Mouse (Mus musculus): Measurements from ENCODE around the gene Pam16. TPM values are rescaled to one million over a fixed set of nuclear protein-coding genes. Genes with fewer than 3 reads are reported as not detected.

The Pam16 gene
- polyA plus RNA-seq, 1 experiment from 2014 or later = 99.1 TPM

DNA sequence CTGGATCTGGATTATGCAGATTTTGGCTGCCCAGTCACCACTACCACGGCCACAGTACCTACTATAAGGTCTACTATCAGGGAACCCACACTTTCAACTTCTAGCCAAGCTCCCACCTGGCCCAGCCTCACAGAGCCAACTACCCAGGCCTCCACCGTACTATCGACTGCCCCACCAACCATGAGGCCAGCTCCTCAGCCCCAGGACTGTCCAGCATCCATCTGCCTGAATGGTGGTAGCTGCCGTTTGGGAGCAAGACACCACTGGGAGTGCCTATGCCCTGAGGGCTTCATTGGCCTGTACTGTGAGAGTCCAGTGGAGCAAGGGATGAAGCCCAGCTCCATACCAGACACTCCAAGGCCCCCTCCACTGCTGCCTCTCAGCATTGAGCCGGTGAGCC lies 24.4 kb upstream of the Pam16 start:
- ATAC-seq (ENCODE audit: low FRiP score) = no peak
- no peaks in the 10 kb centered on the region for H3K27me3 ChIP-seq (ENCODE audit: control insufficient read depth, insufficient read depth, low read length)
- no peak overlapping the region for H3K4me3 ChIP-seq (ENCODE audit: low read depth, low read length)
- WGBS = 91% methylated on average over 5 of the region's 5 CpGs
- H3K27ac ChIP-seq (ENCODE audit: low read depth, low read length) = no peak overlapping the region
- peak; percentile 39 for DNase-seq (ENCODE audit: low spot score, missing footprints)
- no peaks in the 10 kb centered on the region; the same call in 1 of the 2 replicates for H3K36me3 ChIP-seq (ENCODE audit: control insufficient read depth, insufficient read depth, low read length)
- no peak overlapping the region for H3K4me2 ChIP-seq
- no peaks in the 10 kb centered on the region for H3K9me3 ChIP-seq (ENCODE audit: control insufficient read depth, low read length)
- no peak overlapping the region for H3K9ac ChIP-seq (ENCODE audit: low read length)
- H3K4me1 ChIP-seq (ENCODE audit: control insufficient read depth, insufficient read depth, low read length) = no peaks in the 10 kb centered on the region

DNA sequence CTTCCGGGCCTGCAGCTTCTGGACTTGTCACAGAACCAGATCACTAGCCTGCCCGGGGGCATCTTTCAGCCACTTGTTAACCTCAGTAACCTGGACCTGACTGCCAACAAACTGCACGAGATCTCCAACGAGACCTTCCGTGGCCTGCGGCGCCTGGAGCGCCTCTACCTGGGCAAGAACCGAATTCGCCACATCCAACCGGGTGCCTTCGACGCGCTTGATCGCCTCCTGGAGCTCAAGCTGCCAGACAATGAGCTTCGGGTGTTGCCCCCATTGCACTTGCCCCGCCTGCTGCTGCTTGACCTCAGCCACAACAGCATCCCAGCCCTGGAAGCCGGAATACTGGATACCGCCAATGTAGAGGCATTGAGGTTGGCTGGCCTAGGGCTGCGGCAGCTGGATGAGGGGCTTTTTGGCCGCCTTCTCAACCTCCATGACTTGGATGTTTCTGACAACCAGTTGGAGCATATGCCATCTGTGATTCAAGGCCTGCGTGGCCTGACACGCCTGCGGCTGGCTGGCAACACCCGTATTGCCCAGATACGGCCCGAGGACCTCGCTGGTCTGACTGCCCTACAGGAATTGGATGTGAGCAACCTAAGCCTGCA lies 23.7 kb upstream of the Pam16 start:
- Histone ChIP-seq H3K4me2 (no peak overlapping the region), H3K36me3 (ENCODE audit: control insufficient read depth, insufficient read depth, low read length) (no peaks in the 10 kb centered on the region; the same call in 1 of the 2 replicates), H3K27me3 (ENCODE audit: control insufficient read depth, insufficient read depth, low read length) (no peaks in the 10 kb centered on the region), H3K4me3 (ENCODE audit: low read depth, low read length) (no peak overlapping the region), H3K9me3 (ENCODE audit: control insufficient read depth, low read length) (no peaks in the 10 kb centered on the region), H3K9ac (ENCODE audit: low read length) (no peak overlapping the region), H3K4me1 (ENCODE audit: control insufficient read depth, insufficient read depth, low read length) (no peaks in the 10 kb centered on the region), H3K27ac (ENCODE audit: low read depth, low read length) (no peak overlapping the region)
- WGBS = 82% methylated on average over 28 of the region's 28 CpGs
- no peak for ATAC-seq (ENCODE audit: low FRiP score)
- peak; percentile 81 for DNase-seq (ENCODE audit: low spot score, missing footprints)

DNA sequence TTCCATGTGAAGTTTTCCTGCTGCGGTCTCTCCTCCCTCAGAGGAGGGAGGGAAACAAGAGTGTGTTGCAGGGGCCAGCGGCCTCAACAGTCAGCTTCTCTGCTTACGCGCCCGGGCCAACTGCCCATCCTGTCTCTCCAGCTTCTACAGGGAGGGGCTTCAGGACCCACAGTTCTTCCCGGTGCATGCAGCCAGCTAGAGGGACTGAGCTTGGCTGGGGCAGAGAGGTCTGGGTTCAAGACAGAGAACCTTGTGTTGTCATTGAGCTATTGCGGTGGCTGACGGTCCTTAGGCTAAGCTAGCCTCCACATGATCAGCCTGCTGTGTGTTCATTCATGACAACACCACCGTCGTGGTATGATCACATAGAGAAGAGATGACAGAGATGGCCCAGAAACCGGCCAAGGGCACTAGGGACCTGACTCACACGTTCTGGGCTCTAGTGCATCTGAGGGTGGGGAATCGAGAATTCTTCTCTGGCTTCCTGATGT lies 22.9 kb upstream of the Pam16 start:
- Histone ChIP-seq H3K36me3 (ENCODE audit: control insufficient read depth, insufficient read depth, low read length) (no peaks in the 10 kb centered on the region; the same call in 1 of the 2 replicates), H3K4me1 (ENCODE audit: control insufficient read depth, insufficient read depth, low read length) (peaks cover 1% of the 10 kb centered on the region; the same call in 1 of the 2 replicates), H3K9me3 (ENCODE audit: control insufficient read depth, low read length) (no peaks in the 10 kb centered on the region), H3K4me3 (ENCODE audit: low read depth, low read length) (no peak overlapping the region), H3K9ac (ENCODE audit: low read length) (no peak overlapping the region), H3K27me3 (ENCODE audit: control insufficient read depth, insufficient read depth, low read length) (no peaks in the 10 kb centered on the region), H3K4me2 (no peak overlapping the region), H3K27ac (ENCODE audit: low read depth, low read length) (no peak overlapping the region)
- no peak for ATAC-seq (ENCODE audit: low FRiP score)
- DNase-seq (ENCODE audit: low spot score, missing footprints) = no peak
- 77% methylated on average over 13 of the region's 13 CpGs for WGBS

DNA sequence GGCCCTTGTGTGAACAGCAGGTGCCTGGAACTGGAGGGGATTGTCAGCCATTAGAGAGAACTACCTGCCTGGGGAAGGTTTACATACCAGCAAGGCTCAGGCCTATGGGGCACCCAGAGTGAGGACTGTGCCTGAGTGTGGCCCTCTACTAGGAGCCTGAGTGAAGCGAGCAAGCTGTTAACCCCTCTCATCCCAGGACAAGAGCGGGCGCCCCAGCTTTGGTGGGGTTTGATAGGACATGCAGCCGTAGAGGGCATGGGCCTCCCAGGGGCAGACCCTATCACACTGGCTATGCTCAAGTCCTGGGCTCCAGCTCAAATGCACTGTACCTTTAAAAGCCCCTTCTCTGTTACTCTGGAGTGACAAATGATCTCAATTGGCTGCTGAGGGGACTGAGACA lies 22.0 kb upstream of the Pam16 start:
- DNase-seq (ENCODE audit: low spot score, missing footprints) (peak; percentile 62), ATAC-seq (ENCODE audit: low FRiP score) (no peak)
- Histone ChIP-seq H3K4me1 (ENCODE audit: control insufficient read depth, insufficient read depth, low read length) (peaks cover 4% of the 10 kb centered on the region; the same call in 1 of the 2 replicates), H3K27me3 (ENCODE audit: control insufficient read depth, insufficient read depth, low read length) (no peaks in the 10 kb centered on the region), H3K4me2 (no peak overlapping the region), H3K36me3 (ENCODE audit: control insufficient read depth, insufficient read depth, low read length) (no peaks in the 10 kb centered on the region; the same call in 1 of the 2 replicates), H3K4me3 (ENCODE audit: low read depth, low read length) (no peak overlapping the region), H3K9me3 (ENCODE audit: control insufficient read depth, low read length) (no peaks in the 10 kb centered on the region), H3K27ac (ENCODE audit: low read depth, low read length) (no peak overlapping the region), H3K9ac (ENCODE audit: low read length) (no peak overlapping the region)
- 71% methylated on average over 4 of the region's 4 CpGs for WGBS

DNA sequence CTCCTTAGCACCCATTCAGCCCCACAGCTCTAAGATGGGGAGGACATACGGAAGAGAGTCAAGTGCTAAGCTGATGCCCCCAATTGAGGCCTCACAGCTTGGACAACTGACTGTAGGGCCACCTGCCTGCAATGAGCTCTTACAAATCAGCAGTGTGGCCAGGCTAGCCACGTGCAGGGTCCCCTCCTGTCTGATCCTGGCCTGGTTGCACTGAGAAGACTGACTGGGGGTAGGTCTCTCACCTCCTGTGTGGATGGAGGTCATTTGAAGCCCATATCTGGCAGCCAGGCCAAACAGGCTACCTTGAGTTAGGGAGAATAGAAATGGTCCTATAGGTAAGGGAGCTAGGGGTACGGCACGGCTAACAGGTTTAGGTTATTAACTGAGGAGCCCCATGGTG lies 21.1 kb upstream of the Pam16 start:
- Histone ChIP-seq H3K27me3 (ENCODE audit: control insufficient read depth, insufficient read depth, low read length) (no peaks in the 10 kb centered on the region), H3K27ac (ENCODE audit: low read depth, low read length) (no peak overlapping the region), H3K36me3 (ENCODE audit: control insufficient read depth, insufficient read depth, low read length) (no peaks in the 10 kb centered on the region; the same call in 1 of the 2 replicates), H3K9me3 (ENCODE audit: control insufficient read depth, low read length) (no peaks in the 10 kb centered on the region), H3K4me3 (ENCODE audit: low read depth, low read length) (no peak overlapping the region), H3K4me1 (ENCODE audit: control insufficient read depth, insufficient read depth, low read length) (peaks cover 7% of the 10 kb centered on the region), H3K9ac (ENCODE audit: low read length) (no peak overlapping the region), H3K4me2 (no peak overlapping the region)
- WGBS = 78% methylated on average over 4 of the region's 4 CpGs
- ATAC-seq (ENCODE audit: low FRiP score) (no peak), DNase-seq (ENCODE audit: low spot score, missing footprints) (peak; percentile 69)

DNA sequence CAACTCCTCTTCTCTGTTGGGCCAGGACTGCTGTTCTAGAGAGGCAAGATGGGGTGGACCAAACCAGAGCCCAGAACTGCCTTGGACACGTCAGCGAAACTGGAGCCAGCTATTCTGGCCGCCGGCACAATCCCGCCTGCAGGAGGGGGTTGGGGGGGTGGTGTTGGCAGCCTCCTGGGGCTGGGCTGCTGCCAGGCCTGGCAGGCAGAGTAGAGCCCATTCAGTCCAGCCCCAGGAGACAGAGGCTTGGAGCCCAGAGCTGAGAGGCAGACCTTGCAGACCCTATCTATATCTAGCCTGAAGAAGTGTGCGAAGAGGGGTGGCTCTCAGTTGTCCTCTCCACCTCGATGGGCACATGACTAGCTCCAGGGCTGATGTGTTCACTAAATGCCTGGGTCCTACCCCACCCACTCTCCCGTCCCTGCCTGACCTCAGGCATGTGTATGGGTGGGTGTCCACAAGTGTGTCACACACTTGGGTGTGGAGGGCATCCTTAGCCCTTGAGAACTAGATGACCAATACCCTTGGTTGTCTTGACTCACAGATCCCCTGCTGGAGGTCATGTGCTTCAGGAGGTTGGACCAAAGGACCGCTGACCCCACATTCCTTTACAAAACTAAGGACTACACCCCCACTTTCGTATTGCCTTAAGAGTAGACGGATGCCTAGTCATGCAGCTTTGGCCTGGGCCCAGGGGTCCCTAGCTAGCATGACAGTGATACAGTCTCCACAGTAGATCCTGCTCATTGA lies 19.1 kb upstream of the Pam16 start:
- H3K4me1 ChIP-seq (ENCODE audit: control insufficient read depth, insufficient read depth, low read length) = peaks cover 12% of the 10 kb centered on the region
- H3K4me2 ChIP-seq = no peak overlapping the region
- no peak overlapping the region for H3K27ac ChIP-seq (ENCODE audit: low read depth, low read length)
- H3K27me3 ChIP-seq (ENCODE audit: control insufficient read depth, insufficient read depth, low read length) = no peaks in the 10 kb centered on the region
- 75% methylated on average over 11 of the region's 11 CpGs for WGBS
- no peak overlapping the region for H3K4me3 ChIP-seq (ENCODE audit: low read depth, low read length)
- no peaks in the 10 kb centered on the region; the same call in 1 of the 2 replicates for H3K36me3 ChIP-seq (ENCODE audit: control insufficient read depth, insufficient read depth, low read length)
- no peak overlapping the region for H3K9ac ChIP-seq (ENCODE audit: low read length)
- H3K9me3 ChIP-seq (ENCODE audit: control insufficient read depth, low read length) = no peaks in the 10 kb centered on the region
- DNase-seq (ENCODE audit: low spot score, missing footprints) (no peak), ATAC-seq (ENCODE audit: low FRiP score) (no peak)

DNA sequence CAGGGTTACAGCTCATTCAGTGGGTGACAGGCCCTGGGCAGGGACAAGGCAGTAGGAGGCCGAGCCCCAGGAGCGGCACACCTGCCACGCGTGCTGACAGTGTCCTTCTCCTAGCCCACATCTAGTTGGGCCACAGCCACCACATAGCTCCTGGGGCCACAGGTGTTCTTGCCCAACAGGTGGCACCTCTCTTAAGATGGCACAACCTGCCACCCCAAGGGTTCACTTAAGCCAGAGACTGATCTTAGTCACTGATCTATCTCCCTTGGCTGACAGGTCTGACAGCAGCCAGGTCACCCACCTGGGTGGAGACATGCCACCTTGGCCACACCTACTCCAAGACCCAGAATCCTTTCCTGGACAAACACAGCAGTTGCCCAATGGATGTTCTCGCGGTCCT lies 18.1 kb upstream of the Pam16 start:
- Histone ChIP-seq H3K27ac (ENCODE audit: low read depth, low read length) (no peak overlapping the region), H3K4me1 (ENCODE audit: control insufficient read depth, insufficient read depth, low read length) (peaks cover 12% of the 10 kb centered on the region)

DNA sequence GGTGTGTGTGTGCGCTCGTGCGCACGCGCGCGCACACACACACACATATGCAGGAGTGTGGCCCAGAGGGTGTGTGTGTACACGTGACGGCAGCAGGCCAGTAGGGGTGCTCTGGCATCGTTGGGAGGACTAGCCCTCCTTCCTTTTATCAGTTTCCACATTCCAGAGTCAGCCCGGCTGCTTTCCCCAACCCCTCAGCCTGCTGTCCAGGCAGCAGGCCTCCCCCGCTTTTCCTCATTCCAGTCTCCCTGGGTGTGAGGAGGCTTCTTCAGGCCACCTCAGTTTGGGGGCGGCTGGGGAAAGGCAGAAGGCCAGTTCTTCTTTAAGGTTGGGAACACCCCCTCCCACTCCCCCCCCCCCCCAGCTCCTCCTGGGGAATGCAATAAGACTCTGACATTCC lies 17.4 kb upstream of the Pam16 start:
- peaks cover 12% of the 10 kb centered on the region for H3K4me1 ChIP-seq (ENCODE audit: control insufficient read depth, insufficient read depth, low read length)
- H3K9me3 ChIP-seq (ENCODE audit: control insufficient read depth, low read length) = no peaks in the 10 kb centered on the region
- WGBS = 40% methylated on average over 13 of the region's 13 CpGs
- H3K4me3 ChIP-seq (ENCODE audit: low read depth, low read length) = no peak overlapping the region
- no peak overlapping the region; the same call in 1 of the 2 replicates for H3K4me2 ChIP-seq
- H3K36me3 ChIP-seq (ENCODE audit: control insufficient read depth, insufficient read depth, low read length) = no peaks in the 10 kb centered on the region; the same call in 1 of the 2 replicates
- H3K27ac ChIP-seq (ENCODE audit: low read depth, low read length) = no peak overlapping the region; the same call in 1 of the 2 replicates
- H3K9ac ChIP-seq (ENCODE audit: low read length) = no peak overlapping the region; the same call in 1 of the 2 replicates
- no peaks in the 10 kb centered on the region for H3K27me3 ChIP-seq (ENCODE audit: control insufficient read depth, insufficient read depth, low read length)
- no peak for DNase-seq (ENCODE audit: low spot score, missing footprints)
- ATAC-seq (ENCODE audit: low FRiP score) = no peak

More for the DNA sequence above, 18.1 kb upstream of the Pam16 start:
- H3K9ac ChIP-seq (ENCODE audit: low read length) = no peak overlapping the region
- no peak for DNase-seq (ENCODE audit: low spot score, missing footprints)
- 84% methylated on average over 6 of the region's 6 CpGs for WGBS
- no peak overlapping the region for H3K4me3 ChIP-seq (ENCODE audit: low read depth, low read length)
- no peaks in the 10 kb centered on the region for H3K9me3 ChIP-seq (ENCODE audit: control insufficient read depth, low read length)
- no peak for ATAC-seq (ENCODE audit: low FRiP score)
- H3K27me3 ChIP-seq (ENCODE audit: control insufficient read depth, insufficient read depth, low read length) = no peaks in the 10 kb centered on the region
- no peak overlapping the region for H3K4me2 ChIP-seq
- H3K36me3 ChIP-seq (ENCODE audit: control insufficient read depth, insufficient read depth, low read length) = no peaks in the 10 kb centered on the region; the same call in 1 of the 2 replicates

All from midbrain, embryonic 11.5 days (tissue).